Mouse (Mus musculus) ES-Bruce4 (cell line): ENCODE data around the gene Ephb4. TPM values are rescaled to one million over a fixed set of nuclear protein-coding genes. Genes with fewer than 3 reads are reported as not detected.

Experiments used
- H3K27ac ChIP-seq: 2 replicates; pipeline ENCODE4 v1.5.1; 2012; ENCODE audit warnings: low read length, inconsistent platforms; ENCODE audit not compliant: insufficient read depth
- H3K27me3 ChIP-seq: 2 replicates; pipeline ENCODE4 v1.6.1; 2012; ENCODE audit warnings: mild to moderate bottlenecking, low read length, inconsistent platforms; ENCODE audit not compliant: control insufficient read depth, poor library complexity, insufficient read depth, severe bottlenecking
- H3K36me3 ChIP-seq: 2 replicates; pipeline ENCODE4 v1.6.1; 2012; ENCODE audit warnings: inconsistent platforms, mild to moderate bottlenecking, low read length, moderate library complexity; ENCODE audit not compliant: control insufficient read depth, poor library complexity, insufficient read depth, severe bottlenecking
- H3K4me1 ChIP-seq: one replicate; pipeline ENCODE4 v1.8.1; 2011; ENCODE audit warnings: low read length; ENCODE audit not compliant: control insufficient read depth, insufficient read depth
- H3K4me3 ChIP-seq: 2 replicates; pipeline ENCODE4 v1.5.1; 2011; ENCODE audit warnings: low read depth, mild to moderate bottlenecking, low read length
- H3K9ac ChIP-seq: 2 replicates; pipeline ENCODE4 v1.6.1; 2012; ENCODE audit warnings: low read depth, mild to moderate bottlenecking, inconsistent platforms; ENCODE audit not compliant: poor library complexity, severe bottlenecking
- H3K9me3 ChIP-seq: replicated peaks from 2 replicates; pipeline ENCODE4 v1.6.1; 2012; ENCODE audit warnings: mild to moderate bottlenecking, low read length, inconsistent platforms; ENCODE audit not compliant: control insufficient read depth, poor library complexity, insufficient read depth, severe bottlenecking
- CTCF ChIP-seq: IDR thresholded peaks from one replicate; pipeline ENCODE4 v1.8.1; 2011; ENCODE audit warnings: low read depth, low read length
- EP300 ChIP-seq: IDR thresholded peaks from 2 replicates; pipeline ENCODE4 v1.6.1; 2011; ENCODE audit warnings: low read depth, low read length; ENCODE audit not compliant: insufficient read depth
- POLR2A ChIP-seq: IDR thresholded peaks from one replicate; pipeline ENCODE4 v1.8.1; 2011; ENCODE audit warnings: low read length; ENCODE audit not compliant: insufficient read depth
- polyA plus RNA-seq: library from polyadenylated mRNA; stranded (reverse); fragments of >200 nt; gene quantifications from 2 replicates; pipeline ENCODE4 v1.2.4, GENCODE M21; 2011; ENCODE audit warnings: low read depth; ENCODE audit not compliant: missing spikeins, insufficient read depth, insufficient read length

Ephb4 gene
- polyA plus RNA-seq, 1 experiment: 17.1 TPM

DNA sequence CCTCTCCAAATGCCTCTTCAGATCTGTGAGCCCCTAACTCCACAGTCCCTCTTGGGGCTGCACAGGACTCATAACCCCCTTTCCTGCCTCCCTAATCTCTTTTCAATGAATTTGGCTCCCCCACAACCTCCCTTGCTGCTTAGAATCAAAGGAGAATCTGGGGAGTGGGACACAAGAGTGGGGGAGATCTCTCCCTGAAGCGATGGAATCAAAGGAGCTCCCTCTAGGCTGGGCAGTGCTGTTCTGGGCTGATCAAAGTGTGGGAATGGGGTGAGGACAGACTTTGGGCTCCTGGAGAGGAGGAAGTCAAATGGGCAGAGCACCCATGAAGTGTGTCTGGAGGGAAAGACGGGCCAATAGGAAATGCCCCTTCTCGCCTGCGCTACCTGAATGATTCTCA is 1.5 kb downstream of the Ephb4 start:
- H3K36me3 ChIP-seq: 0 out of 2 replicates have a peak, but pooled peaks cover 3% of the 10 kb centered on the region
- peak overlapping the region; percentile 60 for H3K27ac ChIP-seq
- peak overlapping the region; percentile 77 for H3K4me3 ChIP-seq
- H3K9me3 ChIP-seq: no peaks in the 10 kb centered on the region
- H3K4me1 ChIP-seq: no peaks in the 10 kb centered on the region
- TF ChIP-seq EP300: no peak
- H3K27me3 ChIP-seq: no peaks in the 10 kb centered on the region
- H3K9ac ChIP-seq: 0 out of 2 replicates have a peak overlapping the region, but pooled peaks have one; percentile 89

GRCm38 (mm10) chr5:137352011-137352975 is 2.4 kb downstream of the Ephb4 start:
- H3K4me3 ChIP-seq: peak overlapping the region; percentile 44
- H3K27ac ChIP-seq: peak overlapping the region; percentile 60
- no peaks in the 10 kb centered on the region for H3K9me3 ChIP-seq
- TF ChIP-seq POLR2A: no peak
- no peak for TF ChIP-seq CTCF
- TF ChIP-seq EP300: peak; percentile 61; the same call in 1 of the 2 replicates
- H3K27me3 ChIP-seq: no peaks in the 10 kb centered on the region
- no peaks in the 10 kb centered on the region for H3K4me1 ChIP-seq
- H3K9ac ChIP-seq: no peak overlapping the region
- H3K36me3 ChIP-seq: 0 out of 2 replicates have a peak, but pooled peaks cover 3% of the 10 kb centered on the region

DNA sequence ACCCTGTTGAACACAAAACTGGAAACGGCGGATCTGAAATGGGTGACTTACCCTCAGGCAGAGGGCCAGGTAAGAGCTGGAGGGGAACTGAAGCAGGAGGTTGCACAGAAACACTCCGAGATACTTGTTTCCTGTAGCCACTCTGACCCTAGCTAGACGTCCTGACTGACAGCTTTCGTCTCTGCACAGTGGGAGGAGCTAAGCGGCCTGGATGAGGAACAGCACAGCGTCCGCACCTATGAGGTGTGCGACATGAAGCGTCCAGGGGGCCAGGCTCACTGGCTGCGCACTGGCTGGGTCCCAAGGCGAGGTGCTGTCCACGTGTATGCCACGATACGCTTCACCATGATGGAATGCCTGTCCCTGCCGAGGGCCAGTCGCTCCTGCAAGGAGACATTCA is 4.2 kb downstream of the Ephb4 start:
- Histone ChIP-seq H3K27ac (no peak overlapping the region), H3K36me3 (0 out of 2 replicates have a peak, but pooled peaks cover 5% of the 10 kb centered on the region), H3K9ac (no peak overlapping the region), H3K4me3 (no peak overlapping the region), H3K4me1 (no peaks in the 10 kb centered on the region), H3K27me3 (no peaks in the 10 kb centered on the region), H3K9me3 (no peaks in the 10 kb centered on the region)
- TF ChIP-seq EP300 (no peak), POLR2A (no peak), CTCF (no peak)

GRCm38 (mm10) chr5:137358382-137358781 is 8.5 kb downstream of the Ephb4 start:
- no peaks in the 10 kb centered on the region for H3K4me1 ChIP-seq
- H3K27ac ChIP-seq: no peak overlapping the region
- H3K27me3 ChIP-seq: no peaks in the 10 kb centered on the region
- H3K4me3 ChIP-seq: no peak overlapping the region
- peaks cover 23% of the 10 kb centered on the region for H3K36me3 ChIP-seq
- H3K9ac ChIP-seq: no peak overlapping the region
- TF ChIP-seq CTCF (peak; percentile 77), EP300 (no peak)
- no peaks in the 10 kb centered on the region for H3K9me3 ChIP-seq

DNA sequence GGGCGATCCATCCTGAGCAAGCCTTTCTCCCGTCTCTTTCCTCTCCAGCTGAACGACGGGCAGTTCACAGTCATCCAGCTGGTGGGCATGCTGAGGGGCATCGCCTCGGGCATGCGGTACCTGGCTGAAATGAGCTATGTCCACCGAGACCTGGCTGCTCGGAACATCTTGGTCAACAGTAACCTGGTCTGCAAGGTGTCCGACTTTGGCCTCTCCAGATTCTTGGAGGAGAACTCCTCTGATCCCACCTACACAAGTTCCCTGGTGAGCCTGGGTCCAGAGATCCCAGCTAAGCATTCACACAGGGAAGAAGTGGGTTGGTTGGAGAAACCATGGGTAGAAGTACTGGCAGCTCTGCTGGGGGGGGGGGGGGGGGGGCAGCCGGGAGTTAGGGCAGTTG is 19.8 kb downstream of the Ephb4 start:
- H3K27ac ChIP-seq: no peak overlapping the region
- H3K27me3 ChIP-seq: no peaks in the 10 kb centered on the region
- no peak for TF ChIP-seq POLR2A
- no peak for TF ChIP-seq CTCF
- peaks cover 2% of the 10 kb centered on the region for H3K4me1 ChIP-seq
- no peak overlapping the region for H3K9ac ChIP-seq
- peaks cover 38% of the 10 kb centered on the region for H3K36me3 ChIP-seq
- no peak overlapping the region for H3K4me3 ChIP-seq
- no peaks in the 10 kb centered on the region for H3K9me3 ChIP-seq

- no peak overlapping the region for H3K9ac ChIP-seq
- TF ChIP-seq POLR2A (no peak), EP300 (no peak), CTCF (no peak)
- peaks cover 23% of the 10 kb centered on the region for H3K36me3 ChIP-seq
- H3K4me1 ChIP-seq: peaks cover 11% of the 10 kb centered on the region
- H3K27ac ChIP-seq: no peak overlapping the region
- no peak overlapping the region for H3K4me3 ChIP-seq
- H3K27me3 ChIP-seq: no peaks in the 10 kb centered on the region
- H3K9me3 ChIP-seq: no peaks in the 10 kb centered on the region
Measured at GRCm38 (mm10) chr5:137373371-137373950, 23.6 kb downstream of the Ephb4 start.
